Mouse (Mus musculus): ENCODE results near the gene Hps3.

- TF ChIP-seq USF1 (IDR thresholded peaks at IDR 0.05; ENCODE audit: low read depth, low read length): no peak
- TF ChIP-seq ELF1 (IDR thresholded peaks at IDR 0.05; ENCODE audit: low read depth, low read length): no peak
- TF ChIP-seq ZKSCAN1 (IDR thresholded peaks at IDR 0.05; ENCODE audit: low read depth, low read length): no peak
- TF ChIP-seq GABPA (IDR thresholded peaks at IDR 0.05; ENCODE audit: low read depth, low read length): no peak
- no peak for TF ChIP-seq TCF12 (IDR thresholded peaks at IDR 0.05; ENCODE audit: low read depth, low read length)
- no peak for TF ChIP-seq ZNF384 (IDR thresholded peaks at IDR 0.05; ENCODE audit: low read depth, low read length)
- no peak for TF ChIP-seq KAT2A (conservative IDR thresholded peaks at IDR 0.05; ENCODE audit: low read depth, low read length)
- TF ChIP-seq CTCF (IDR thresholded peaks at IDR 0.05 in 2 of 3, conservative IDR thresholded peaks at IDR 0.05 in 1 of 3; ENCODE audit: control insufficient read depth in 1 of 3, insufficient read depth in 1 of 3, low read depth in 2 of 3, low read length in 3 of 3, poor library complexity in 1 of 3, severe bottlenecking in 1 of 3): no peak
- no peak for TF ChIP-seq MAX (IDR thresholded peaks at IDR 0.05; ENCODE audit: low read length)
- TF ChIP-seq UBTF (IDR thresholded peaks at IDR 0.05; ENCODE audit: borderline replicate concordance, insufficient read depth, low read depth, low read length): no peak
These were observed 42.7 kb downstream of the Hps3 start for GRCm38 (mm10) chr3:19992388-19992787.

Data from MEL (cell line).